Mouse (Mus musculus) colon, adult 2 months (tissue): Measurements from ENCODE around the gene Rpl23a. TPM values are rescaled to one million over a fixed set of nuclear protein-coding genes. Genes with fewer than 3 reads are reported as not detected.

Experiments
- polyA plus RNA-seq: library from polyadenylated mRNA; depleted of rRNA; stranded (reverse); fragments of >200 nt; gene quantifications from 2 replicates; pipeline ENCODE4 v1.2.3, GENCODE M21; 2012; rRNA removed

Gene Rpl23a
- 91.3 and 145 TPM in 2 replicates for polyA plus RNA-seq

GRCm38 (mm10) chr11:78182961-78183844 is at the start of gene Rpl23a:
TSS of gene Rpl23a (minus strand) at chr11:78183584.

GRCm38 (mm10) chr11:78193113-78193512 is 9.7 kb upstream of the Rpl23a start, which contains the start of gene Proca1:
TSS of gene Proca1 (plus strand) at chr11:78193392.

GRCm38 (mm10) chr11:78188331-78189233 is 5.2 kb upstream of the Rpl23a start, which contains the start of gene Rab34:
TSS of gene Rab34 (plus strand) at chr11:78188430.

GRCm38 (mm10) chr11:78176402-78176862 is 7.0 kb downstream of the Rpl23a start, which contains the start of the genes Nek8 and Tlcd1:
TSS of gene Nek8 (minus strand) at chr11:78176675.
TSS of gene Tlcd1 (plus strand) at chr11:78176711.

GRCm38 (mm10) chr11:78164924-78165760 is 18.2 kb downstream of the Rpl23a start, which contains the start of gene Traf4:
TSS of gene Traf4 (minus strand) at chr11:78165589.

Other genes with a start within 250 kb of the Rpl23a start
- gene Phf12, start 200.8 kb downstream of the Rpl23a start, polyA plus RNA-seq = 50.8 and 51.8 TPM in 2 replicates
- gene Dhrs13, start 151.3 kb downstream of the Rpl23a start, polyA plus RNA-seq = 10.2 and 13.2 TPM in 2 replicates
- 48.6 and 62.6 TPM in 2 replicates for gene Flot2, start 145.7 kb downstream of the Rpl23a start, polyA plus RNA-seq
- 25.8 and 27.9 TPM in 2 replicates for gene Eral1, start 103.2 kb downstream of the Rpl23a start, polyA plus RNA-seq
- gene Fam222b, start 88.9 kb downstream of the Rpl23a start, polyA plus RNA-seq = 14.6 and 14.8 TPM in 2 replicates
- 141 and 147 TPM in 2 replicates for gene Traf4, start 18.0 kb downstream of the Rpl23a start, polyA plus RNA-seq
- gene Nek8, start 6.9 kb downstream of the Rpl23a start, polyA plus RNA-seq = 22.3 and 22.8 TPM in 2 replicates
- 42.4 and 46.5 TPM in 2 replicates for gene Tlcd1, start 6.9 kb downstream of the Rpl23a start, polyA plus RNA-seq
- gene Rab34, start 4.8 kb upstream of the Rpl23a start, polyA plus RNA-seq = 29.9 and 32.3 TPM in 2 replicates
- 0.30 and 0.80 TPM in 2 replicates for gene Proca1, start 9.8 kb upstream of the Rpl23a start, polyA plus RNA-seq
- 109 and 111 TPM in 2 replicates for gene Sdf2, start 62.2 kb upstream of the Rpl23a start, polyA plus RNA-seq
- 17.3 and 23.4 TPM in 2 replicates for gene Supt6, start 62.4 kb upstream of the Rpl23a start, polyA plus RNA-seq
- gene 2610507B11Rik, start 78.2 kb upstream of the Rpl23a start, polyA plus RNA-seq = 65.5 and 85.1 TPM in 2 replicates
- 0.22 and 0.34 TPM in 2 replicates for gene BC030499, start 107.3 kb upstream of the Rpl23a start, polyA plus RNA-seq
- 8.6 and 9.4 TPM in 2 replicates for gene Spag5, start 117.9 kb upstream of the Rpl23a start, polyA plus RNA-seq
- 16.8 and 18.5 TPM in 2 replicates for gene Aldoc, start 139.4 kb upstream of the Rpl23a start, polyA plus RNA-seq
- 96.0 and 116 TPM in 2 replicates for gene Pigs, start 144.8 kb upstream of the Rpl23a start, polyA plus RNA-seq
- 90.9 and 94.8 TPM in 2 replicates for gene Unc119, start 159.9 kb upstream of the Rpl23a start, polyA plus RNA-seq
- 0.86 and 1.3 TPM in 2 replicates for gene Foxn1, start 203.0 kb upstream of the Rpl23a start, polyA plus RNA-seq
- 243 and 292 TPM in 2 replicates for gene Slc13a2, start 238.6 kb upstream of the Rpl23a start, polyA plus RNA-seq